Mouse (Mus musculus) ES-E14 (cell line): ENCODE results near the gene Pak7.

ENCODE experiments used
- MAFK ChIP-seq: IDR thresholded peaks from 2 replicates; pipeline ENCODE4 v1.6.1; 2014; ENCODE audit warnings: mild to moderate bottlenecking, low read depth, low read length, inconsistent platforms; ENCODE audit not compliant: insufficient read depth
- ZC3H11A ChIP-seq: IDR thresholded peaks from 2 replicates; pipeline ENCODE4 v1.6.1; 2012; ENCODE audit warnings: low read depth, mild to moderate bottlenecking, inconsistent platforms, low read length, borderline replicate concordance

GRCm38 (mm10) chr2:136095978-136096377 is 291.8 kb downstream of the Pak7 start:
- TF ChIP-seq ZC3H11A (no peak), MAFK (no peak)
